Mouse (Mus musculus) lung, embryonic 15.5 days (tissue): ENCODE measurements at regions not wholly inside any gene's neighbourhood (a gene's known extent, or its start where the extent isn't known, plus 50 kb on each side); places are given as distances from the start of the nearest gene placed in this dataset.

Experiments used
- ATAC-seq: fragments of 200-750 bp; cut with Nextera tagmentation; 2 replicates; pipeline ENCODE4 v1.8.0; 2017; ENCODE audit warnings: moderate number of reproducible peaks, borderline replicate concordance; ENCODE audit not compliant: low FRiP score, low TSS enrichment; ENCODE audit errors: extremely low read depth
- H3K27ac ChIP-seq: fragments of 300-500 bp; sonication (generic); 2 replicates; pipeline ENCODE4 v1.5.1; 2015; ENCODE audit warnings: moderate library complexity, mild to moderate bottlenecking, inconsistent platforms
- H3K27me3 ChIP-seq: fragments of 300-500 bp; sonication (generic); 2 replicates; pipeline ENCODE4 v1.6.1; 2015; ENCODE audit warnings: inconsistent platforms
- H3K36me3 ChIP-seq: fragments of 300-500 bp; sonication (generic); 2 replicates; pipeline ENCODE4 v1.6.1; 2015; ENCODE audit warnings: inconsistent platforms
- H3K4me1 ChIP-seq: fragments of 300-500 bp; sonication (generic); 2 replicates; pipeline ENCODE4 v1.6.1; 2015; ENCODE audit warnings: inconsistent platforms
- H3K4me2 ChIP-seq: fragments of 300-500 bp; sonication (generic); 2 replicates; pipeline ENCODE4 v1.6.1; 2015; ENCODE audit warnings: inconsistent platforms, mild to moderate bottlenecking, moderate library complexity
- H3K4me3 ChIP-seq: fragments of 300-500 bp; sonication (generic); 2 replicates; pipeline ENCODE4 v1.5.1; 2015; ENCODE audit warnings: mild to moderate bottlenecking, inconsistent platforms
- H3K9ac ChIP-seq: fragments of 300-500 bp; sonication (generic); 2 replicates; pipeline ENCODE4 v1.6.1; 2015; ENCODE audit warnings: inconsistent platforms
- H3K9me3 ChIP-seq: fragments of 300-500 bp; sonication (generic); 2 replicates; pipeline ENCODE4 v1.6.1; 2016; ENCODE audit warnings: inconsistent platforms
- WGBS: fragments of 180-500 bp; shearing (Covaris S2); methylation state at CpG from one replicate; pipeline ENCODE4 v1.1.7; 2015; 5-methylcytosine and 5-hydroxymethylcytosine counted together

GRCm38 (mm10) chr2:47994185-47994584, 819.7 kb upstream of the Acvr2a start:
- WGBS = 80% methylated on average over 5 of the region's 5 CpGs
- no peak for ATAC-seq
- H3K9ac ChIP-seq = no peak overlapping the region
- no peaks in the 10 kb centered on the region for H3K27me3 ChIP-seq
- no peaks in the 10 kb centered on the region for H3K4me1 ChIP-seq
- H3K4me3 ChIP-seq = no peak overlapping the region
- H3K36me3 ChIP-seq = no peaks in the 10 kb centered on the region
- H3K27ac ChIP-seq = no peak overlapping the region
- H3K4me2 ChIP-seq = no peak overlapping the region
- no peaks in the 10 kb centered on the region for H3K9me3 ChIP-seq

- Histone ChIP-seq H3K9ac (no peak overlapping the region), H3K9me3 (no peaks in the 10 kb centered on the region), H3K36me3 (no peaks in the 10 kb centered on the region), H3K27ac (no peak overlapping the region), H3K4me1 (peaks cover 6% of the 10 kb centered on the region; the same call in 1 of the 2 replicates), H3K4me3 (no peak overlapping the region), H3K4me2 (no peak overlapping the region), H3K27me3 (no peaks in the 10 kb centered on the region)
- 87% methylated on average over 6 of the region's 6 CpGs for WGBS
- no peak for ATAC-seq
These were observed 812.7 kb upstream of the Acvr2a start for GRCm38 (mm10) chr2:48001230-48001629.

GRCm38 (mm10) chr2:48001800-48002507, 812.0 kb upstream of the Acvr2a start:
- Histone ChIP-seq H3K9ac (no peak overlapping the region), H3K9me3 (no peaks in the 10 kb centered on the region), H3K36me3 (no peaks in the 10 kb centered on the region), H3K27ac (no peak overlapping the region; the same call in 1 of the 2 replicates), H3K4me1 (peaks cover 6% of the 10 kb centered on the region; the same call in 1 of the 2 replicates), H3K4me2 (peak overlapping the region; percentile 32; the same call in 1 of the 2 replicates), H3K4me3 (no peak overlapping the region), H3K27me3 (no peaks in the 10 kb centered on the region)
- 21% methylated on average over 11 of the region's 11 CpGs for WGBS
- peak; percentile 89 for ATAC-seq

GRCm38 (mm10) chr2:48010308-48010707, 803.6 kb upstream of the Acvr2a start:
- H3K9me3 ChIP-seq = no peaks in the 10 kb centered on the region
- H3K9ac ChIP-seq = no peak overlapping the region
- H3K4me2 ChIP-seq = no peak overlapping the region
- no peaks in the 10 kb centered on the region for H3K4me1 ChIP-seq
- WGBS = 86% methylated on average over 2 of the region's 2 CpGs
- no peaks in the 10 kb centered on the region for H3K27me3 ChIP-seq
- H3K36me3 ChIP-seq = no peaks in the 10 kb centered on the region
- no peak overlapping the region for H3K4me3 ChIP-seq
- no peak overlapping the region for H3K27ac ChIP-seq
- no peak for ATAC-seq

GRCm38 (mm10) chr2:48027559-48027958, 786.4 kb upstream of the Acvr2a start:
- no peaks in the 10 kb centered on the region for H3K4me1 ChIP-seq
- no peak overlapping the region for H3K4me3 ChIP-seq
- H3K4me2 ChIP-seq = no peak overlapping the region
- no peaks in the 10 kb centered on the region for H3K27me3 ChIP-seq
- 83% methylated on average over 7 of the region's 7 CpGs for whole genome bisulfite sequencing
- H3K27ac ChIP-seq = no peak overlapping the region
- no peaks in the 10 kb centered on the region for H3K9me3 ChIP-seq
- H3K36me3 ChIP-seq = no peaks in the 10 kb centered on the region
- H3K9ac ChIP-seq = no peak overlapping the region
- ATAC-seq = no peak

- 49% methylated on average over 1 of the region's 1 CpGs for WGBS
- Histone ChIP-seq H3K4me3 (no peak overlapping the region), H3K9ac (no peak overlapping the region)
These were observed 752.5 kb upstream of the Acvr2a start for GRCm38 (mm10) chr2:48061375-48061774.

GRCm38 (mm10) chr2:48063436-48063835, 750.5 kb upstream of the Acvr2a start:
- H3K4me2 ChIP-seq = no peak overlapping the region
- H3K27me3 ChIP-seq = no peaks in the 10 kb centered on the region
- no peak overlapping the region for H3K9ac ChIP-seq
- H3K4me3 ChIP-seq = no peak overlapping the region
- no peaks in the 10 kb centered on the region for H3K4me1 ChIP-seq
- H3K27ac ChIP-seq = no peak overlapping the region
- 39% methylated on average over 9 of the region's 9 CpGs for WGBS
- H3K9me3 ChIP-seq = no peaks in the 10 kb centered on the region
- no peak for ATAC-seq
- no peaks in the 10 kb centered on the region for H3K36me3 ChIP-seq

More at GRCm38 (mm10) chr2:48061375-48061774, 752.5 kb upstream of the Acvr2a start:
- Histone ChIP-seq H3K36me3 (no peaks in the 10 kb centered on the region), H3K4me1 (no peaks in the 10 kb centered on the region), H3K27ac (no peak overlapping the region), H3K4me2 (no peak overlapping the region), H3K27me3 (no peaks in the 10 kb centered on the region), H3K9me3 (no peaks in the 10 kb centered on the region)
- no peak for ATAC-seq

- Histone ChIP-seq H3K4me1 (no peaks in the 10 kb centered on the region), H3K9ac (no peak overlapping the region), H3K4me3 (no peak overlapping the region), H3K4me2 (no peak overlapping the region), H3K27ac (no peak overlapping the region), H3K27me3 (no peaks in the 10 kb centered on the region), H3K36me3 (no peaks in the 10 kb centered on the region), H3K9me3 (no peaks in the 10 kb centered on the region)
- WGBS = 55% methylated on average over 3 of the region's 3 CpGs
- ATAC-seq = no peak
These were observed 748.7 kb upstream of the Acvr2a start for GRCm38 (mm10) chr2:48065162-48065561.

GRCm38 (mm10) chr2:48082120-48082799, 731.6 kb upstream of the Acvr2a start:
- WGBS = 78% methylated on average over 3 of the region's 3 CpGs
- H3K9me3 ChIP-seq = no peaks in the 10 kb centered on the region
- H3K4me1 ChIP-seq = no peaks in the 10 kb centered on the region
- H3K27me3 ChIP-seq = no peaks in the 10 kb centered on the region
- H3K4me3 ChIP-seq = no peak overlapping the region
- no peak overlapping the region for H3K27ac ChIP-seq
- ATAC-seq = no peak
- H3K9ac ChIP-seq = no peak overlapping the region
- no peaks in the 10 kb centered on the region for H3K36me3 ChIP-seq
- H3K4me2 ChIP-seq = no peak overlapping the region

GRCm38 (mm10) chr2:48098287-48098686, 715.6 kb upstream of the Acvr2a start:
- WGBS = 42% methylated on average over 1 of the region's 1 CpGs
- no peak for ATAC-seq
- H3K9me3 ChIP-seq = no peaks in the 10 kb centered on the region
- no peaks in the 10 kb centered on the region for H3K36me3 ChIP-seq
- no peak overlapping the region for H3K4me3 ChIP-seq
- H3K4me1 ChIP-seq = no peaks in the 10 kb centered on the region
- no peaks in the 10 kb centered on the region for H3K27me3 ChIP-seq
- H3K4me2 ChIP-seq = no peak overlapping the region
- no peak overlapping the region for H3K9ac ChIP-seq
- no peak overlapping the region for H3K27ac ChIP-seq

GRCm38 (mm10) chr2:48098931-48099531, 714.9 kb upstream of the Acvr2a start:
- no peak for ATAC-seq
- WGBS = 65% methylated on average over 8 of the region's 8 CpGs

GRCm38 (mm10) chr2:48123662-48124061, 690.2 kb upstream of the Acvr2a start:
- WGBS = 42% methylated on average over 7 of the region's 7 CpGs
- no peak for ATAC-seq

More at GRCm38 (mm10) chr2:48098931-48099531, 714.9 kb upstream of the Acvr2a start:
- Histone ChIP-seq H3K9me3 (no peaks in the 10 kb centered on the region), H3K4me1 (no peaks in the 10 kb centered on the region), H3K4me3 (no peak overlapping the region), H3K9ac (no peak overlapping the region), H3K27ac (no peak overlapping the region), H3K27me3 (no peaks in the 10 kb centered on the region), H3K4me2 (no peak overlapping the region), H3K36me3 (no peaks in the 10 kb centered on the region)

More at GRCm38 (mm10) chr2:48123662-48124061, 690.2 kb upstream of the Acvr2a start:
- no peak overlapping the region for H3K9ac ChIP-seq
- H3K4me1 ChIP-seq = no peaks in the 10 kb centered on the region
- H3K4me2 ChIP-seq = no peak overlapping the region
- no peaks in the 10 kb centered on the region for H3K27me3 ChIP-seq
- no peak overlapping the region for H3K27ac ChIP-seq
- no peaks in the 10 kb centered on the region for H3K36me3 ChIP-seq
- H3K4me3 ChIP-seq = no peak overlapping the region
- H3K9me3 ChIP-seq = no peaks in the 10 kb centered on the region
